Mouse (Mus musculus) hindbrain, embryonic 11.5 days (tissue): ENCODE measurements around the gene Cdh6. TPM values are rescaled to one million over a fixed set of nuclear protein-coding genes. Genes with fewer than 3 reads are reported as not detected.

ENCODE experiments used
- ATAC-seq: fragments of 200-750 bp; cut with Nextera tagmentation; 2 replicates; pipeline ENCODE4 v1.8.0; 2017; ENCODE audit warnings: mild to moderate bottlenecking, moderate TSS enrichment, moderate library complexity; ENCODE audit not compliant: low FRiP score
- DNase-seq: peaks from one replicate; pipeline ENCODE4 v3.0.0-alpha.2; 2015; ENCODE audit warnings: low spot score
- H3K27ac ChIP-seq: fragments of 300-500 bp; sonication (generic); 2 replicates; pipeline ENCODE4 v1.5.1; 2014; ENCODE audit warnings: mild to moderate bottlenecking, low read depth, low read length
- H3K27me3 ChIP-seq: fragments of 300-500 bp; sonication (generic); 2 replicates; pipeline ENCODE4 v1.6.1; 2014; ENCODE audit warnings: mild to moderate bottlenecking, low read length, moderate library complexity, mixed read lengths; ENCODE audit not compliant: control insufficient read depth, insufficient read depth
- H3K36me3 ChIP-seq: fragments of 300-500 bp; sonication (generic); 2 replicates; pipeline ENCODE4 v1.6.1; 2014; ENCODE audit warnings: mild to moderate bottlenecking, low read length, moderate library complexity, mixed read lengths; ENCODE audit not compliant: control insufficient read depth, insufficient read depth
- H3K4me1 ChIP-seq: fragments of 300-500 bp; sonication (generic); replicated peaks from 2 replicates; pipeline ENCODE4 v1.6.1; 2014; ENCODE audit warnings: low read length, mixed read lengths; ENCODE audit not compliant: control insufficient read depth, insufficient read depth
- H3K4me2 ChIP-seq: fragments of 300-500 bp; sonication (generic); replicated peaks from 2 replicates; pipeline ENCODE4 v1.6.1; 2014; ENCODE audit warnings: mild to moderate bottlenecking, low read depth, low read length
- H3K4me3 ChIP-seq: fragments of 300-500 bp; sonication (generic); 2 replicates; pipeline ENCODE4 v1.5.1; 2014; ENCODE audit warnings: low read depth, low read length
- H3K9ac ChIP-seq: fragments of 300-500 bp; sonication (generic); 2 replicates; pipeline ENCODE4 v1.6.1; 2014; ENCODE audit warnings: low read depth, low read length
- H3K9me3 ChIP-seq: fragments of 300-500 bp; sonication (generic); 2 replicates; pipeline ENCODE4 v1.6.1; 2016; ENCODE audit warnings: low read length; ENCODE audit not compliant: control insufficient read depth
- WGBS: fragments of 180-500 bp; shearing (Covaris S2); extraction: QIAGEN DNeasy Blood & Tissue Kit; methylation state at CpG from one replicate; pipeline ENCODE4 v1.1.7; 2014; 5-methylcytosine and 5-hydroxymethylcytosine counted together
- polyA plus RNA-seq: library from polyadenylated mRNA; unstranded; fragments of >200 nt; fragmentation: Nextera tagmentation; extraction: Ambion mirVana; gene quantifications from 2 replicates; pipeline ENCODE4 v1.2.1, GENCODE M21; 2014

The Cdh6 gene
- polyA plus RNA-seq, 1 experiment from 2014 or later, result 12.7 TPM

DNA sequence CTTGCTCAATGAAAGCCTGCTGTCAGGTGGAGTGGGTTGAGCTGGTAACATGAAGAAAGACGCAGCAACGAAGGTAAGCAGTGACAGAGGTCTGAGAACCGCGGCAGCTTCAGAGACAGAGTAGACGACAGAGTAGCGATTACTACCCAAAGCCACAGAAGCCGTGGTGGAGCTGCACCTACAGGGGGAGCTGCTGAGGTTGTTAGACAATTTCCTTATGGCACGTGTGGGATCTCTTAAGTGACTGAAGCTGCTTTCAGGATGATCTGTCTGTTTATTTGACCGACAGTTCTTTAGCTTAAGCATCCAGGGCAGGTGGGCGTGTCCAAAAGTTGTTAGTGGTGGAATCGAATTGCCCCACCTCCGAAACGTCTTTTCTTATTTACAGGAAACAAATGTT is 167.5 kb downstream of the Cdh6 start:
- no peaks in the 10 kb centered on the region for H3K36me3 ChIP-seq
- H3K9ac ChIP-seq, result no peak overlapping the region
- H3K4me3 ChIP-seq, result no peak overlapping the region
- no peak overlapping the region for H3K27ac ChIP-seq
- 79% methylated on average over 13 of the region's 13 CpGs for WGBS
- no peaks in the 10 kb centered on the region for H3K9me3 ChIP-seq
- H3K4me1 ChIP-seq, result no peaks in the 10 kb centered on the region
- DNase-seq, result no peak
- H3K4me2 ChIP-seq, result no peak overlapping the region
- no peak for ATAC-seq
- no peaks in the 10 kb centered on the region for H3K27me3 ChIP-seq

- Histone ChIP-seq H3K4me1 (no peaks in the 10 kb centered on the region), H3K4me3 (no peak overlapping the region)
- ATAC-seq, result no peak
Observed at GRCm38 (mm10) chr15:13001549-13001948, 171.9 kb downstream of the Cdh6 start.

GRCm38 (mm10) chr15:12994563-12995359 is 178.7 kb downstream of the Cdh6 start:
- DNase-seq (no peak), ATAC-seq (no peak)
- H3K4me2 ChIP-seq, result no peak overlapping the region
- H3K4me1 ChIP-seq, result no peaks in the 10 kb centered on the region
- no peak overlapping the region for H3K4me3 ChIP-seq
- WGBS, result 71% methylated on average over 9 of the region's 9 CpGs
- no peaks in the 10 kb centered on the region for H3K9me3 ChIP-seq
- H3K9ac ChIP-seq, result no peak overlapping the region
- no peaks in the 10 kb centered on the region for H3K36me3 ChIP-seq
- H3K27me3 ChIP-seq, result no peaks in the 10 kb centered on the region
- H3K27ac ChIP-seq, result no peak overlapping the region

More at GRCm38 (mm10) chr15:13001549-13001948, 171.9 kb downstream of the Cdh6 start:
- DNase-seq, result no peak
- no peaks in the 10 kb centered on the region for H3K36me3 ChIP-seq
- H3K27ac ChIP-seq, result no peak overlapping the region
- H3K4me2 ChIP-seq, result no peak overlapping the region
- 76% methylated on average over 7 of the region's 7 CpGs for WGBS
- H3K9me3 ChIP-seq, result no peaks in the 10 kb centered on the region
- no peaks in the 10 kb centered on the region for H3K27me3 ChIP-seq
- H3K9ac ChIP-seq, result no peak overlapping the region
